Mouse (Mus musculus): ENCODE measurements around the gene Sytl3. TPM values are rescaled to one million over a fixed set of nuclear protein-coding genes. Genes with fewer than 3 reads are reported as not detected.
A peak's percentile ranks its signal among the peaks of the same experiment; 100 is the strongest.

The Sytl3 gene
- polyA plus RNA-seq, 1 experiment: 0.77 TPM

DNA sequence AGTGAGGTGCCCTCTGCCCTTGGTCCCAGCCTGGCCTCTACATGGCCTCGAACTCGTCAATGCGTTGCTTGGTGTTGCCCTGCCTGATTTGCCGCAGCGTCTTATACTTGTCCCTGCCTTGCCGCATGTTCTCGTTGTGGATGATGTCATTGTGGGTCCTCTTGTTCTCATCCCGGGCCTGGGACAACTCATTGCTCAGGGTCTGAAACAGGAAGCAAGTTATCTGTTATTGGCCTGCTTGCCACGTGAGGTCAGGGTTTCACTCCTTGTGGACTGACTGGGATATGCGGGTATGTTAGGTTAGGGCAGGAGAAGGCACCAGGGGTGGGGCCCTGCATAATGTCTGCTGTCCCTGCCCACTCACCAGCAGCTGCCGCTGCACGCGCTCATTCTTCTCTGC lies 80.4 kb downstream of the Sytl3 start:
- TF ChIP-seq CTCF (IDR thresholded peaks at IDR 0.05; ENCODE audit: borderline replicate concordance, extremely low read depth, insufficient read depth, insufficient read length) (no peak), POLR2A (IDR thresholded peaks at IDR 0.05; ENCODE audit: borderline replicate concordance, extremely low read depth, insufficient read depth, insufficient read length, poor library complexity, severe bottlenecking) (no peak)
- no peak for DNase-seq (ENCODE audit: low read depth)

DNA sequence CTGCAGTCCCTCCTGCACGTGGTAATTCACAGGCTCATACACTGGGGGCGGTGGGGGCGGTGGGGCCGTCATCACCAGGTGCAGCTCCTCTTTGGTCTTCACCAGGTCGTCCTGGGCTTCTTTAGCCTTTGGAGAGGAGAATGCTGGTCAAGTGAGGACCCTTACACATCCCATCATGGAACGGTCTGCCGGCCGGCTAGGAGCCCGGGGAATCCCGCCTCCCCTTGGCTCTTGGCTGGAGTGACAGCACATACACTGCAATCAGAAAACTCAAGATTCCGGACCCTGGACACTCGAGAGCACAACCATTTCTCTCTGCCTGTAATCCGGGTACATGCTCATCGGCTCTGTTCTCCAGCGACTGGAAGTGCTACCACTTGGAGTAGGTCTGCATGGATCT lies 80.9 kb downstream of the Sytl3 start:
- TF ChIP-seq CTCF (IDR thresholded peaks at IDR 0.05; ENCODE audit: borderline replicate concordance, extremely low read depth, insufficient read depth, insufficient read length) (no peak), POLR2A (IDR thresholded peaks at IDR 0.05; ENCODE audit: borderline replicate concordance, extremely low read depth, insufficient read depth, insufficient read length, poor library complexity, severe bottlenecking) (no peak)

DNA sequence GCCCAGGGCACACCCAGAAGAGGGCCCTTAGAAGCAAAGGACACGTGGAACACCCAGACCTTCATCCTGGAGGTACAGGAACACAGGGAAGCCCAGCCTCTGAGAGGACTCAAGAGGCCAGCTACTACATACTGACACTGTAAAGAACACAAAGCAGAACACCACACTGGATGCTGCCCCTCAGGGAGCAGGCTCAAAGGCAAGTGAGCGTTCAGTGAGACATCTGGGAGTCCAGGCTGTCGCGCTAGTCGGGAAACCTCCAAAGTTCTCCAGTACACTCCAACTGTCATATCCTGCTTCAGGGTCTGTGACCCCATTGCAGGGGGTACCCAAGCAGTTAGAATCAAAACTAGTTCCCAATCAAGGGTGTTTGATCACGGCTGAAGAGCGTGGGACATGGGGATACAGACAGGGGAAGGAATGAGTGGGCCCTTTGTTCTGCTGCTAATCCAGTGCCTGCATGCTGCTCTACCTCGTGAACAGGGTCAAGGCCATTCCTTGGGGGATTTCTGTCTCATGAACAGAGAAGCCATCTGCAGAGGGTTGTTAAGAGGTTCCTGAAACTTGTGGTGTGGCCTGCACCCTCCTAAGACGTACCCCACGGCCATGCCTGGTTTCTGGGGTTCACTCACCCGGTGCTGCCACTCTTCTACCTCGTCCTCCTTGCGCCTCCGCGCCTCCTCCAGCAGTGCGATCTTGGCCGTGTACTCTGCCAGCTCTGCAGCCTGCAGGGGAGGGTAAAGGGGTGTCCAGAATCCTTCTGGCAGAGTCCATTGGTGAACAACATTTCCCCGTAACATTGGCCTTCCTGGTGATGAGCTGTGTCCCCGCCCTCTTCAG lies 81.7 kb downstream of the Sytl3 start:
- peak; percentile 41 for DNase-seq (ENCODE audit: low read depth)
- no peak for TF ChIP-seq CTCF (IDR thresholded peaks at IDR 0.05; ENCODE audit: borderline replicate concordance, extremely low read depth, insufficient read depth, insufficient read length)
- no peak for TF ChIP-seq POLR2A (IDR thresholded peaks at IDR 0.05; ENCODE audit: borderline replicate concordance, extremely low read depth, insufficient read depth, insufficient read length, poor library complexity, severe bottlenecking)

More for the DNA sequence above, 80.9 kb downstream of the Sytl3 start:
- no peak for DNase-seq (ENCODE audit: low read depth)

GRCm38 (mm10) chr17:6741271-6741670 lies 82.4 kb downstream of the Sytl3 start:
- TF ChIP-seq CTCF (IDR thresholded peaks at IDR 0.05; ENCODE audit: borderline replicate concordance, extremely low read depth, insufficient read depth, insufficient read length) (no peak), POLR2A (IDR thresholded peaks at IDR 0.05; ENCODE audit: borderline replicate concordance, extremely low read depth, insufficient read depth, insufficient read length, poor library complexity, severe bottlenecking) (no peak)
- DNase-seq (ENCODE audit: low read depth): peak; percentile 40

DNA sequence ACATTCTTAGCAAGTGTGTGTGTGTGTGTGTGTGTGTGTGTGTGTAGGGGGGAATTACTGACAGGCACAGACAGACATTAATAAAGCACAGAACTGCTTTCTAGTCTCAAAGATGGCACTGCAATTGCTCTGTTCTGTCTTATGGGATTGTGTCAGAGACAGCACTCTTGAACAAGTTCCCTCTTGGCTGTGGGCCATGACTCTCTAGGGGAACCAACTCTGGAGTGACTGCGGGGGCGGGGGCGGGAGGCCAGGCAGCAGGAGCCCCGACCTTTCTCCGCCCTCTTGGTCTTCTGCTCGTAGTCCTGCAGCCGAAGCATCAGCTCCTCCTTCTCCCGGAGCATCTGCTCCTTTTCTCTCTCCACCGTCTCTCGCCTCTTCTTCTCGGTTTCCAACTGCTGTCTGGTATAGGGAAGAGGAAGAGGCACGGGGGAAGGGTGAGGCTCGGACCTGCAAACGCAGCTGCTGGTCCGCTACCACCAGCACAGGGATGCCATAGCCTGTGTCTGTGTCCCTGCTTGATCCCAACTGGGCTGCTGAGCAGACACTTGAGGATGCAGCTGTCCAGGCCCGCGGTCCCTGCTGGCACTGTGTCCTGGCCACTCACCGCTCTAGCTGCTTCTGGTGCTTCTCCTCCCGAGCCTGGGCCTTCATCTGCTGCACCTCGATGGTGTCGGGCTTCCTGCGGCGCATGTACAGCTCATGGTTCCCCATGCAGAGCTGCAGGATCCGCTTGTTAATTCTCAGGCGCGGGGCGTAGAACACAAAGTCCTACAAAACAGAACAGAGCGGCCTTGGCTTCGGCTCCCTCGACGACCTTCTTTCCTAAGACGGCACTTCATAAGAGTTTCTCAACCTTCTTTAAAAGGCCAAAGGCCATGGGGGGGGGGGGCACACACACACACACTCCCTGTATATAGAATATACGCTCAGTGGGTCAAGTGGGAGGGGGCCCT lies 83.5 kb downstream of the Sytl3 start:
- TF ChIP-seq POLR2A (IDR thresholded peaks at IDR 0.05; ENCODE audit: borderline replicate concordance, extremely low read depth, insufficient read depth, insufficient read length, poor library complexity, severe bottlenecking) (no peak), CTCF (IDR thresholded peaks at IDR 0.05; ENCODE audit: borderline replicate concordance, extremely low read depth, insufficient read depth, insufficient read length) (no peak)
- peak; percentile 63 for DNase-seq (ENCODE audit: low read depth)

- TF ChIP-seq POLR2A (IDR thresholded peaks at IDR 0.05; ENCODE audit: borderline replicate concordance, extremely low read depth, insufficient read depth, insufficient read length, poor library complexity, severe bottlenecking) (no peak), CTCF (IDR thresholded peaks at IDR 0.05; ENCODE audit: borderline replicate concordance, extremely low read depth, insufficient read depth, insufficient read length) (no peak)
- no peak for DNase-seq (ENCODE audit: low read depth)
Measured at GRCm38 (mm10) chr17:6743039-6743575, 84.2 kb downstream of the Sytl3 start.

DNA sequence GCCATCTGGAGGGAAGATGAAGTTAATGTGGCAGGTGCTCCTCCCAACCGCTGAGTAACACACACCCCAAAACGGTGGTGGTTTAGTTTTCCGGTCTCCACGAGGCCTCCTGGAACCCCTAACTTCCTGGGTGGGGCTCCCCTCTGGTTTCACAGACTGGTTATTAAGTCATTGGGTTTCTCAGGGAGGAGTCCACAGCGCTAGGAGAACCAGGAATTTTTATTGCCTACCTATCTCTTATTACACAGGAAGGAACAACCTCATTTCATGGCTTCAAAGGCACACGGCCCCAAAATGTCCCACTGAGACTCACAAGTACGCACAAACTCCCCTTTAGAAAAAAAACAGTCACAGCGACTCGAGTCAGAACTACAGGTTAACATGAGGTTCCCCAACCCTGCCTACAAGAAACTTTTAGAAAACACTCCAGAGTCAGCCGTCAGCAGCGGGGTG lies 84.9 kb downstream of the Sytl3 start:
- no peak for DNase-seq (ENCODE audit: low read depth)
- no peak for TF ChIP-seq CTCF (IDR thresholded peaks at IDR 0.05; ENCODE audit: borderline replicate concordance, extremely low read depth, insufficient read depth, insufficient read length)
- no peak for TF ChIP-seq POLR2A (IDR thresholded peaks at IDR 0.05; ENCODE audit: borderline replicate concordance, extremely low read depth, insufficient read depth, insufficient read length, poor library complexity, severe bottlenecking)

GRCm38 (mm10) chr17:6744366-6744765 lies 85.5 kb downstream of the Sytl3 start:
- no peak for DNase-seq (ENCODE audit: low read depth)
- no peak for TF ChIP-seq CTCF (IDR thresholded peaks at IDR 0.05; ENCODE audit: borderline replicate concordance, extremely low read depth, insufficient read depth, insufficient read length)
- TF ChIP-seq POLR2A (IDR thresholded peaks at IDR 0.05; ENCODE audit: borderline replicate concordance, extremely low read depth, insufficient read depth, insufficient read length, poor library complexity, severe bottlenecking): no peak

DNA sequence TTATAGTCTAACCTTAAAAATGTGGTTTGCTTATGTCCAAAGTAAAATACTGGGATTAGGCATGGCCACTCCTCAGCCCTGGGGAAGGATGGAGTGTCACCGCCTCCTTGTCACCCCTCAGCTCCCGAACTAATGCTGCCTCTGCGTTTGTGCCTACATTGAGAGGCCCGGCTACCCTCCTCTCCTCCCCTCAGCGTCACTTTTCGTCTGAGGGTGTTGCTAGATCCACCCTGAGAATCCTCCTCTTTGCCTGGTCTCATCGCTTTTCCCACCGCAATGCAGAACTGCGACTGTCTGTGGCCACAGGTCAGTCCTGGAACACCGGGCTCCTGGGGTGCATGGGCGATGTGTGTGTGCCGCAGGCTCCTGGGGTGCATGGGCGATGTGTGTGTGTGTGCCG lies 86.0 kb downstream of the Sytl3 start:
- no peak for DNase-seq (ENCODE audit: low read depth)

DNA sequence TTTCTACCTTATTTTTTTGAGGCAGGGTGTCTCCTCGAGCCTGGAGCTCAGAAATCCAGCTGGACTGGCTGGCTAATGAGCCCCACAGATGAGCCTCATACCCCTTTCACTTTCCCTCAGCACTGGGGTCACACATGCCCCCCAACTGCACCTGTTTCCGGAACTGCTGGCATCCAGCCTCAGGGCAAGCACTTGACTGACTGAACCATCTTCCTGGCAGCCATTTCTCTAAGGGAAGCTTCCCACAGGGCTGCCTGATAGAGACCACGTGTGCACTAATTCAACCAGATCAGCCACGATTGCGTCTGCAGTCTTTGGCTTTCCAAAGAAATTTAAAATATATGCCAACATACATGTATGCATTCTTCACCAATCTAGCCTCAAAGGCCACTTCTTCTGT lies 86.6 kb downstream of the Sytl3 start:
- TF ChIP-seq CTCF (IDR thresholded peaks at IDR 0.05; ENCODE audit: borderline replicate concordance, extremely low read depth, insufficient read depth, insufficient read length) (no peak), POLR2A (IDR thresholded peaks at IDR 0.05; ENCODE audit: borderline replicate concordance, extremely low read depth, insufficient read depth, insufficient read length, poor library complexity, severe bottlenecking) (no peak)
- peak; percentile 72 for DNase-seq (ENCODE audit: low read depth)

More for the DNA sequence above, 86.0 kb downstream of the Sytl3 start:
- TF ChIP-seq CTCF (IDR thresholded peaks at IDR 0.05; ENCODE audit: borderline replicate concordance, extremely low read depth, insufficient read depth, insufficient read length) (no peak), POLR2A (IDR thresholded peaks at IDR 0.05; ENCODE audit: borderline replicate concordance, extremely low read depth, insufficient read depth, insufficient read length, poor library complexity, severe bottlenecking) (no peak)

GRCm38 (mm10) chr17:6745975-6746374 lies 87.1 kb downstream of the Sytl3 start:
- DNase-seq (ENCODE audit: low read depth): peak; percentile 90
- TF ChIP-seq POLR2A (IDR thresholded peaks at IDR 0.05; ENCODE audit: borderline replicate concordance, extremely low read depth, insufficient read depth, insufficient read length, poor library complexity, severe bottlenecking): no peak
- TF ChIP-seq CTCF (IDR thresholded peaks at IDR 0.05; ENCODE audit: borderline replicate concordance, extremely low read depth, insufficient read depth, insufficient read length): peak; percentile 35; the same call in 1 of the 2 replicates

Measured in brain, embryonic 14.5 days (tissue).